13 mouse cellular contexts compared by ENCODE assay signal in genomic region chr10:7145614-7146013, GRCm38 (mm10).
DNase-seq lines count a peak whose midpoint lies in the region; ATAC-seq and TF ChIP-seq lines count a peak whose summit lies in the region.
"Had no signal": no experiment of that assay in that cellular context is flagged by ENCODE, and none has a peak within 500 bp of the region (broad histone marks: within the 10 kb centered on the region; RNA-seq: fewer than 3 reads in every experiment).

No protein-coding gene starts in this region.

- no peak overlapping the region for H3ac ChIP-seq in C2C12 (ENCODE audit: control insufficient read depth, insufficient read length, low read depth)

- H3K79me3 ChIP-seq in C2C12 (ENCODE audit: low read depth): no peaks in the 10 kb centered on the region

- no peak for ATAC-seq in forebrain, embryonic 11.5 days (replicated peaks; ENCODE audit: low FRiP score)
- ATAC-seq in forebrain, embryonic 16.5 days: no peak
- ATAC-seq in limb, embryonic 14.5 days (ENCODE audit: low FRiP score, low read depth): 0 out of 2 replicates have a peak, but pooled peaks have one; percentile 26

- no peak overlapping the region for H3K9ac ChIP-seq in forebrain, embryonic 11.5 days (ENCODE audit: low read length)
- no peak overlapping the region for H3K9ac ChIP-seq in forebrain, embryonic 16.5 days (replicated peaks; ENCODE audit: low read depth, low read length)
- no peak overlapping the region for H3K9ac ChIP-seq in limb, embryonic 14.5 days (ENCODE audit: low read depth, low read length, severe bottlenecking)
- H3K9ac ChIP-seq: hindbrain, embryonic 13.5 days; liver, embryonic 13.5 days; neural tube, embryonic 12.5 days had no signal

- TF ChIP-seq POLR2A in limb, embryonic 14.5 days (IDR thresholded peaks at IDR 0.05; ENCODE audit: borderline replicate concordance, extremely low read depth, insufficient read depth, insufficient read length): no peak

- no peaks in the 10 kb centered on the region for H3K27me3 ChIP-seq in forebrain, embryonic 11.5 days (ENCODE audit: control insufficient read depth, insufficient read depth, low read length)
- no peaks in the 10 kb centered on the region for H3K27me3 ChIP-seq in forebrain, embryonic 16.5 days (replicated peaks; ENCODE audit: control insufficient read depth, insufficient read depth, low read length)
- no peaks in the 10 kb centered on the region for H3K27me3 ChIP-seq in C2C12 (ENCODE audit: control insufficient read depth, insufficient read depth, insufficient read length)
- H3K27me3 ChIP-seq in limb, embryonic 14.5 days (ENCODE audit: control insufficient read depth, insufficient read depth, low read length): no peaks in the 10 kb centered on the region
- H3K27me3 ChIP-seq: hindbrain, embryonic 13.5 days; liver, embryonic 13.5 days; neural tube, embryonic 12.5 days had no signal

- H3K4me2 ChIP-seq in forebrain, embryonic 11.5 days (ENCODE audit: low read depth, low read length, severe bottlenecking): no peak overlapping the region
- H3K4me2 ChIP-seq in forebrain, embryonic 16.5 days (ENCODE audit: low read length): no peak overlapping the region
- H3K4me2 ChIP-seq in limb, embryonic 14.5 days (replicated peaks; ENCODE audit: low read depth, low read length, severe bottlenecking): no peak overlapping the region
- H3K4me2 ChIP-seq: hindbrain, embryonic 13.5 days; liver, embryonic 13.5 days; midbrain, embryonic 11.5 days; neural tube, embryonic 12.5 days had no signal

- no peak overlapping the region for H3K4me3 ChIP-seq in forebrain, embryonic 11.5 days (ENCODE audit: low read depth, low read length)
- no peak overlapping the region for H3K4me3 ChIP-seq in forebrain, embryonic 16.5 days (replicated peaks; ENCODE audit: low read length)
- no peak overlapping the region for H3K4me3 ChIP-seq in C2C12 (ENCODE audit: insufficient read depth, poor library complexity, severe bottlenecking)
- no peak overlapping the region for H3K4me3 ChIP-seq in limb, embryonic 14.5 days (replicated peaks; ENCODE audit: low read length)
- H3K4me3 ChIP-seq: erythroblast, embryonic 14.5 days; hindbrain, embryonic 13.5 days; liver, embryonic 13.5 days; neural tube, embryonic 12.5 days had no signal

- no peaks in the 10 kb centered on the region for H3K4me1 ChIP-seq in forebrain, embryonic 11.5 days (replicated peaks; ENCODE audit: control insufficient read depth, insufficient read depth, low read length)
- no peaks in the 10 kb centered on the region for H3K4me1 ChIP-seq in forebrain, embryonic 16.5 days (replicated peaks; ENCODE audit: control insufficient read depth, insufficient read depth, low read length)
- no peaks in the 10 kb centered on the region for H3K4me1 ChIP-seq in limb, embryonic 14.5 days (ENCODE audit: control insufficient read depth, insufficient read depth, low read length)
- H3K4me1 ChIP-seq: hindbrain, embryonic 13.5 days; liver, embryonic 13.5 days; neural tube, embryonic 12.5 days had no signal

- DNase-seq in forebrain, embryonic 11.5 days (ENCODE audit: low spot score): peak; percentile 44
- DNase-seq in heart, postnatal 10 days: peak; percentile 38 to 40
- DNase-seq in limb, embryonic 14.5 days (ENCODE audit: low spot score): no peak
- no peak for DNase-seq in layer of hippocampus, adult 8-10 months (ENCODE audit: low spot score in 2 of 2)
- no peak for DNase-seq in yolk sac, embryonic 10.5 days (ENCODE audit: low spot score)
- DNase-seq: cerebellum, adult 9-11 months; liver, embryonic 13.5 days had no signal

- peaks cover 11% of the 10 kb centered on the region for H3K79me2 ChIP-seq in C2C12 (ENCODE audit: control insufficient read depth, insufficient read depth)

- no peaks in the 10 kb centered on the region for H3K36me3 ChIP-seq in forebrain, embryonic 11.5 days (ENCODE audit: control insufficient read depth, insufficient read depth, low read length)
- H3K36me3 ChIP-seq in forebrain, embryonic 16.5 days (ENCODE audit: control insufficient read depth, insufficient read depth): no peaks in the 10 kb centered on the region
- H3K36me3 ChIP-seq in C2C12 (ENCODE audit: control insufficient read depth, insufficient read depth): peaks cover 19% of the 10 kb centered on the region
- H3K36me3 ChIP-seq in limb, embryonic 14.5 days (ENCODE audit: control insufficient read depth, insufficient read depth, low read length): peaks cover 11% of the 10 kb centered on the region; the same call in 1 of the 2 replicates
- H3K36me3 ChIP-seq: hindbrain, embryonic 13.5 days; neural tube, embryonic 12.5 days had no signal

- intact Hi-C loops in heart, postnatal 10 days (cut with DNase I): no loop called here

- H3K9me3 ChIP-seq in forebrain, embryonic 11.5 days (ENCODE audit: control insufficient read depth, low read length): no peaks in the 10 kb centered on the region
- H3K9me3 ChIP-seq in forebrain, embryonic 16.5 days (ENCODE audit: control insufficient read depth, low read length): no peaks in the 10 kb centered on the region
- no peaks in the 10 kb centered on the region for H3K9me3 ChIP-seq in limb, embryonic 14.5 days (ENCODE audit: control insufficient read depth, low read length)
- H3K9me3 ChIP-seq: hindbrain, embryonic 13.5 days; liver, embryonic 13.5 days; neural tube, embryonic 12.5 days had no signal

- 91% methylated on average over 5 of the region's 5 CpGs for WGBS in forebrain, embryonic 11.5 days
- WGBS in forebrain, embryonic 16.5 days: 93% methylated on average over 5 of the region's 5 CpGs
- 67% methylated on average over 5 of the region's 5 CpGs for WGBS in limb, embryonic 14.5 days

- no peak for TF ChIP-seq CTCF in C2C12 (IDR thresholded peaks at IDR 0.05; ENCODE audit: control insufficient read depth, insufficient read depth, insufficient read length)

- H3K27ac ChIP-seq in forebrain, embryonic 11.5 days (ENCODE audit: low read depth, low read length): no peak overlapping the region
- no peak overlapping the region for H3K27ac ChIP-seq in forebrain, embryonic 16.5 days (ENCODE audit: low read length)
- no peak overlapping the region for H3K27ac ChIP-seq in limb, embryonic 14.5 days (replicated peaks; ENCODE audit: low read depth, low read length)
- H3K27ac ChIP-seq: hindbrain, embryonic 13.5 days; liver, embryonic 13.5 days; neural tube, embryonic 12.5 days had no signal

TF ChIP-seq in C2C12, 6 proteins besides CTCF, POLR2A, EP300 and RAD21:
- TF ChIP-seq MAX (IDR thresholded peaks at IDR 0.05) (no peak), MYOG (IDR thresholded peaks at IDR 0.05; ENCODE audit: control insufficient read depth, extremely low read depth, insufficient read length) (no peak), MYOD1 (IDR thresholded peaks at IDR 0.05; ENCODE audit: control insufficient read depth, insufficient read length, low read depth) (peak; percentile 95), FOSL1 (IDR thresholded peaks at IDR 0.05; ENCODE audit: insufficient read depth, low read length, poor library complexity, severe bottlenecking) (no peak), CEBPB (IDR thresholded peaks at IDR 0.05; ENCODE audit: low read depth) (no peak)

Comparison
In these comparisons a context has a peak if more than half of its experiments do, and no peak if none do; other contexts are left out.
1. DNase-seq: peak in forebrain, embryonic 11.5 days (single experiment) and heart, postnatal 10 days (2 of 2); none in limb, embryonic 14.5 days (single experiment), layer of hippocampus, adult 8-10 months (0 of 2) and yolk sac, embryonic 10.5 days (single experiment).